Mouse (Mus musculus) liver, embryonic 12.5 days (tissue): Measurements from ENCODE around the gene Smoc1. TPM values are rescaled to one million over a fixed set of nuclear protein-coding genes. Genes with fewer than 3 reads are reported as not detected.

ENCODE experiments used
- ATAC-seq: fragments of 200-750 bp; cut with Nextera tagmentation; 2 replicates; pipeline ENCODE4 v1.8.0; 2017; ENCODE audit warnings: moderate number of reproducible peaks, mild to moderate bottlenecking, moderate library complexity
- H3K27ac ChIP-seq: fragments of 300-500 bp; sonication (generic); 2 replicates; pipeline ENCODE4 v1.5.1; 2016; ENCODE audit warnings: mild to moderate bottlenecking
- H3K27me3 ChIP-seq: fragments of 300-500 bp; sonication (generic); replicated peaks from 2 replicates; pipeline ENCODE4 v1.6.1; 2016; ENCODE audit warnings: mild to moderate bottlenecking, moderate library complexity
- H3K36me3 ChIP-seq: fragments of 300-500 bp; sonication (generic); 2 replicates; pipeline ENCODE4 v1.6.1; 2016; ENCODE audit warnings: mild to moderate bottlenecking, moderate library complexity
- H3K4me1 ChIP-seq: fragments of 300-500 bp; sonication (generic); 2 replicates; pipeline ENCODE4 v1.6.1; 2016
- H3K4me2 ChIP-seq: fragments of 300-500 bp; sonication (generic); 2 replicates; pipeline ENCODE4 v1.6.1; 2016; ENCODE audit warnings: mild to moderate bottlenecking, moderate library complexity
- H3K4me3 ChIP-seq: fragments of 300-500 bp; sonication (generic); 2 replicates; pipeline ENCODE4 v1.5.1; 2016; ENCODE audit warnings: mild to moderate bottlenecking, moderate library complexity
- H3K9ac ChIP-seq: fragments of 300-500 bp; sonication (generic); 2 replicates; pipeline ENCODE4 v1.6.1; 2016; ENCODE audit warnings: mild to moderate bottlenecking, moderate library complexity
- H3K9me3 ChIP-seq: fragments of 300-500 bp; sonication (generic); replicated peaks from 2 replicates; pipeline ENCODE4 v1.6.1; 2016; ENCODE audit warnings: mild to moderate bottlenecking, moderate library complexity
- WGBS: fragments of 180-500 bp; shearing (Covaris S2); methylation state at CpG from one replicate; pipeline ENCODE4 v1.1.7; 2016; ENCODE audit not compliant: insufficient replicate concordance; 5-methylcytosine and 5-hydroxymethylcytosine counted together
- polyA plus RNA-seq: library from polyadenylated mRNA; unstranded; fragments of >200 nt; fragmentation: Nextera tagmentation; extraction: Ambion mirVana; gene quantifications from 2 replicates; pipeline ENCODE4 v1.2.1, GENCODE M21; 2016

The Smoc1 gene
- polyA plus RNA-seq, 1 experiment from 2014 or later, result 7.9 TPM

DNA sequence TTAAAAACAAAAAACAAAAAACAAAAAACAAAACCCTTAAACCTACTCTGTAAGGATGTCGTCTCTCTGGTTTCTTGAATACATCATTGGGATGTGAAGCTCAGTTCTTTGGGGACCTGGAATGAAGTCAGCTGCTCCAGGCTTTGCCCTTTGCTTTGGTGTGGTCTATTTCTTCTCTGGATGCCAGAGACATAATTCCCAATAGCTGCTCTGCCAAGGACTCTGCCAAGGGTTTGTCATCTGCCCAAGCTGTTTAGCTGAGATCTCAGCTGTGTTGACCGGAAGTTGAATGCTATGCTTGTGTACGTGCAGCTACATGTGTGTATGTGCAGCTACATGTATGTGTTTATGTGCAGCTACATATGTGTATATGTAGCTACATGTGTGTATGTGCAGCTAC, 83.4 kb downstream of the Smoc1 start:
- no peak overlapping the region for H3K4me2 ChIP-seq
- 80% methylated on average over 3 of the region's 3 CpGs for WGBS
- ATAC-seq, result no peak

DNA sequence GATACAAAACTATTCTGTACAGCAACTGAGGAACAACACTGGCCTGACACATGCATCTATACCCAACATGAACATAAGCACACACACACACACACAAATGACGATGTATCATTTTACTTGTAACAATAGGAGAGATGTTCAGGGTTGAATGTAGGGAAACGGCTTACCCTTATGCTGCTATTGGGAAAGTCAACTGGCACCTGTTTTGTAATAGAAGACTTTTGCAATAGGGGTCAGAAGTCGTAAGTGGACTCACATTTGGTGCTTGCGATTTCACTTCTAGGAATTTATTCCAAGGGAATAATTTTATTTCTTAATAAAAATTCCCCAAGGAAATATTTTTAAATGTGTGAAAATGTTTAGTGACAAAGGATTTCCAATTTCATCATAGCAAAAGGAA, 85.7 kb downstream of the Smoc1 start:
- ATAC-seq, result no peak
- WGBS, result 69% methylated on average over 4 of the region's 4 CpGs
- no peak overlapping the region for H3K27ac ChIP-seq

More for the DNA sequence above, 83.4 kb downstream of the Smoc1 start:
- H3K36me3 ChIP-seq, result no peaks in the 10 kb centered on the region
- no peak overlapping the region for H3K4me3 ChIP-seq
- no peak overlapping the region for H3K9ac ChIP-seq
- no peaks in the 10 kb centered on the region for H3K27me3 ChIP-seq
- 0 out of 2 replicates have a peak, but pooled peaks cover 9% of the 10 kb centered on the region for H3K4me1 ChIP-seq
- no peaks in the 10 kb centered on the region for H3K9me3 ChIP-seq
- H3K27ac ChIP-seq, result no peak overlapping the region

DNA sequence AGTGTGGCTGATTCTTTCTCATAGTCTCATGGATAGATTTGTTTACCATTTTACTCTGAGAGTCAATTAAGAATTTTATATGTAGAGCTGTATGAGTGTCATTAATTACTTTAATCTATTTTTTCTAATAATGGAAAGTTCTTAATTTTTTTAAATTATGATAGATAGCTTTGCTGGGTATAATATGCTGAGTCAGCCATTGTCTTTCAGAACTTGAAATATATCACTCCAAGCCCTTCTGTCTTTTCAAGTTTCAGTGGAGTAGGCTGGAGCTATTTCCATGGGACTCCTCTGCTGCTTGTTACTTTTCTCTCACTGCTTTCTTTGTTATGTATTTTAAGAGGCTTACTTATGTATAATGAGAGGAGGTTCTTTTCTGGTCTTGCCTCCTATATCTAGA, 93.7 kb downstream of the Smoc1 start:
- Histone ChIP-seq H3K4me3 (no peak overlapping the region), H3K9me3 (peaks cover 4% of the 10 kb centered on the region), H3K4me1 (no peaks in the 10 kb centered on the region), H3K36me3 (no peaks in the 10 kb centered on the region), H3K27ac (no peak overlapping the region), H3K27me3 (no peaks in the 10 kb centered on the region), H3K4me2 (no peak overlapping the region), H3K9ac (no peak overlapping the region)
- ATAC-seq, result no peak

More for the DNA sequence above, 85.7 kb downstream of the Smoc1 start:
- H3K4me3 ChIP-seq, result no peak overlapping the region
- H3K4me2 ChIP-seq, result no peak overlapping the region
- no peaks in the 10 kb centered on the region for H3K27me3 ChIP-seq
- H3K9me3 ChIP-seq, result no peaks in the 10 kb centered on the region
- H3K4me1 ChIP-seq, result 0 out of 2 replicates have a peak, but pooled peaks cover 9% of the 10 kb centered on the region
- H3K36me3 ChIP-seq, result no peaks in the 10 kb centered on the region
- no peak overlapping the region for H3K9ac ChIP-seq

- H3K9me3 ChIP-seq, result peaks cover 4% of the 10 kb centered on the region
- no peak overlapping the region for H3K4me3 ChIP-seq
- no peaks in the 10 kb centered on the region for H3K36me3 ChIP-seq
- no peak overlapping the region for H3K9ac ChIP-seq
- H3K27ac ChIP-seq, result no peak overlapping the region
- no peak overlapping the region for H3K4me2 ChIP-seq
- no peaks in the 10 kb centered on the region for H3K27me3 ChIP-seq
- no peaks in the 10 kb centered on the region for H3K4me1 ChIP-seq
- no peak for ATAC-seq
These were observed 97.2 kb downstream of the Smoc1 start for GRCm38 (mm10) chr12:81123793-81124192.

GRCm38 (mm10) chr12:81126842-81127241, 100.2 kb downstream of the Smoc1 start:
- WGBS, result 63% methylated on average over 3 of the region's 3 CpGs
- Histone ChIP-seq H3K4me3 (no peak overlapping the region), H3K4me2 (no peak overlapping the region), H3K9me3 (no peaks in the 10 kb centered on the region), H3K9ac (no peak overlapping the region), H3K36me3 (no peaks in the 10 kb centered on the region), H3K27me3 (no peaks in the 10 kb centered on the region), H3K27ac (no peak overlapping the region), H3K4me1 (no peaks in the 10 kb centered on the region)
- no peak for ATAC-seq

GRCm38 (mm10) chr12:81128693-81129092, 102.1 kb downstream of the Smoc1 start:
- Histone ChIP-seq H3K4me3 (no peak overlapping the region), H3K9ac (no peak overlapping the region), H3K27me3 (no peaks in the 10 kb centered on the region), H3K27ac (no peak overlapping the region), H3K4me2 (no peak overlapping the region), H3K4me1 (no peaks in the 10 kb centered on the region), H3K9me3 (no peaks in the 10 kb centered on the region), H3K36me3 (no peaks in the 10 kb centered on the region)
- 65% methylated on average over 5 of the region's 5 CpGs for WGBS
- no peak for ATAC-seq

- H3K27ac ChIP-seq, result no peak overlapping the region
- no peaks in the 10 kb centered on the region for H3K9me3 ChIP-seq
- no peak overlapping the region for H3K4me3 ChIP-seq
- H3K36me3 ChIP-seq, result no peaks in the 10 kb centered on the region
- WGBS, result 33% methylated on average over 3 of the region's 3 CpGs
- ATAC-seq, result no peak
- H3K4me2 ChIP-seq, result no peak overlapping the region
- no peaks in the 10 kb centered on the region for H3K27me3 ChIP-seq
- no peak overlapping the region for H3K9ac ChIP-seq
- no peaks in the 10 kb centered on the region for H3K4me1 ChIP-seq
These were observed 104.1 kb downstream of the Smoc1 start for GRCm38 (mm10) chr12:81130692-81131091.

- no peak for ATAC-seq
These were observed 104.5 kb downstream of the Smoc1 start for GRCm38 (mm10) chr12:81131114-81131513.

DNA sequence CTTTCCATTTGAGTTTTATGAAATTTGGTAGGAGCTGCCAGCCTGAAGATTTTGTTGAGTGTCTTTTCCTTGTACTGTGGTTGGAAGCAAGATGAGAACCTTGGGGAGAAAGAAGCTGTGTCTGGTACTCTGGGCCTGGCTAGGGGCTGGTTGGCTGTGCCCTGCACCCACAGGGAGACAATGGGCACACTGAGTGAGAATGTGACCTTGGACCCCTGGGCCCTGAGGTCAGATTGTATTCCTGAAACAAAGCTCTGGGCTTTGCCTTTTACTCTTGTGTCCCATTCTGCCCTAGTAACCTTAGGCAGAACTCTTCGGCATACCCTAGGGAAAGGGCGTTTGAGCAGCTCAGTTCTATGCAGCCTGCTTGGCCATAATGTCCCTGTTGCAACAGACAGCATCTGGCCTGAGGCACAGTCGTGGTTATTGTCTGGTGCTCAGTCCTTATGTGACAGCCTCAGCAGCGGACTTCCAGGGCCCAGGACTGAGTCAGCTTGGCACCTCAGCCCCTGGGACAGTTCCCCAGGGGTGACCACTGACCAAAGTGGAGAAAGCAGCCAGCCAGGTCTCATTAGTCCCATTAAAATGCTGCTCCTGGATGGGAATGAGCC, 106.6 kb downstream of the Smoc1 start:
- Histone ChIP-seq H3K9me3 (no peaks in the 10 kb centered on the region), H3K36me3 (no peaks in the 10 kb centered on the region), H3K27me3 (no peaks in the 10 kb centered on the region), H3K27ac (no peak overlapping the region), H3K4me2 (no peak overlapping the region), H3K4me1 (no peaks in the 10 kb centered on the region), H3K9ac (no peak overlapping the region), H3K4me3 (no peak overlapping the region)
- no peak for ATAC-seq
- WGBS, result 60% methylated on average over 4 of the region's 4 CpGs

More at GRCm38 (mm10) chr12:81131114-81131513, 104.5 kb downstream of the Smoc1 start:
- Histone ChIP-seq H3K36me3 (no peaks in the 10 kb centered on the region), H3K4me2 (no peak overlapping the region), H3K27me3 (no peaks in the 10 kb centered on the region), H3K27ac (no peak overlapping the region), H3K9ac (no peak overlapping the region), H3K4me3 (no peak overlapping the region), H3K9me3 (no peaks in the 10 kb centered on the region), H3K4me1 (no peaks in the 10 kb centered on the region)
- WGBS, result 56% methylated on average over 4 of the region's 4 CpGs

- H3K27ac ChIP-seq, result no peak overlapping the region
- no peaks in the 10 kb centered on the region for H3K9me3 ChIP-seq
- no peak overlapping the region for H3K4me3 ChIP-seq
- H3K27me3 ChIP-seq, result no peaks in the 10 kb centered on the region
- H3K9ac ChIP-seq, result no peak overlapping the region
- H3K4me2 ChIP-seq, result no peak overlapping the region
- ATAC-seq, result no peak
- no peaks in the 10 kb centered on the region for H3K36me3 ChIP-seq
- H3K4me1 ChIP-seq, result peaks cover 10% of the 10 kb centered on the region; the same call in 1 of the 2 replicates
- WGBS, result 70% methylated on average over 6 of the region's 6 CpGs
These were observed 111.6 kb downstream of the Smoc1 start for GRCm38 (mm10) chr12:81138217-81138616.

DNA sequence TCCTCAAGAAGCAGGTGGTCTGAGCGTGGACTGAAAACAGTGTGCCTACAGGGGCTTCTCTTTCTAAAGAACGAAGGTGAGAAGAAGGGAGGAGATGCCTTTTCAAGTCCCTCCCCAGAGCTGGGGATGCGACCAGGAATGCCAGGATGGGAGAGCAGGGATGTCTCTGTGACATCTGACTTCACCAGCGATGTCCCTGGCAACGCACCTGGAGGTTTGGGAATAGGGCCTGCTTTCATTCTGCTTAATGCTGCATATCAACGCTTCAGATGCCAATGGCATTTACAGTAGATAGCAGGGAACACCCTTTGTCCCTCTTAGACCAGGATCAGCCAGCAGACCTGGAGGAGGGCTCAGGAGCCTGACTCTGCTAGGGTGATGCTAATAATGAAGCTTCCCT, 112.9 kb downstream of the Smoc1 start:
- Histone ChIP-seq H3K27ac (no peak overlapping the region), H3K9me3 (no peaks in the 10 kb centered on the region), H3K4me3 (no peak overlapping the region), H3K36me3 (no peaks in the 10 kb centered on the region), H3K9ac (no peak overlapping the region), H3K4me2 (no peak overlapping the region), H3K27me3 (no peaks in the 10 kb centered on the region), H3K4me1 (peaks cover 10% of the 10 kb centered on the region; the same call in 1 of the 2 replicates)
- WGBS, result 70% methylated on average over 6 of the region's 6 CpGs
- ATAC-seq, result no peak

DNA sequence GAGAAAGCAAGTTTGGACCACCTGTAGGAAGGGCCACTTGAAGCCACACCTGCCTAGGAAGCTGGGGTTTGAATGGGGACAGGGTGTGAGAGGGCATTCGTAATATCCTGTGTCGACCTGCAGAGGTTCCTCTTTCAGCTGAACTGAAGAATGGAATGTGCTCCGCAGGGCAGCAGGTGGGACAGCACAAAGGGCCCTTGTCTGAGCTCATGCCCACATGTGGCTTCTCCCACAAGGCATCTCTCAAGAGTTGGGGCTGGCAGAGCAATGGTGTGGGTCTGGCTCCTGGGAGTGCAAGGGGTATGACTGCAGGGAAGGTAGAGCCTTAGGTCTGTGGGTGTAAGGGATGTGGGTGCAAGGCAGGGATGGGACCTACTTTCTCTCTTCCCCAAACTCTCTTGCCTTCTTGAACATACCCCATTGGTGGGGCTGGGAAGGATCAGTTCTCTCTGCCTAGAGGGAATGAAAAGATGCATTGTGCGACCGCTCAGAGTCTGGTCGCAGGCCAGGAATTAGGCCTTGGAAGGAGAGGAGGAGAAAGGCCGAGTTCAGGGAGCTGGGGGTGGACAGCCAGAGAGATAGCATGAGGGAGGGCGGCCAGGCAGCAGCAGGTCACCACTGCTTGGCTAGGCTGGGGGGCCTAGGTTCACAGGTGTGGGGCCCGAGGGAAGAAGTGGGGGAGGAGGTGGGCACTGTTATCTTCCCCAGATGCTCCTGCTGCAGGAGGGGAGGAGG, 114.2 kb downstream of the Smoc1 start:
- H3K4me1 ChIP-seq, result peaks cover 10% of the 10 kb centered on the region; the same call in 1 of the 2 replicates
- no peak overlapping the region for H3K9ac ChIP-seq

More for the DNA sequence above, 114.2 kb downstream of the Smoc1 start:
- no peak overlapping the region for H3K4me2 ChIP-seq
- no peaks in the 10 kb centered on the region for H3K36me3 ChIP-seq
- no peak overlapping the region for H3K27ac ChIP-seq
- no peaks in the 10 kb centered on the region for H3K9me3 ChIP-seq
- 42% methylated on average over 9 of the region's 9 CpGs for WGBS
- H3K27me3 ChIP-seq, result no peaks in the 10 kb centered on the region
- no peak for ATAC-seq
- no peak overlapping the region for H3K4me3 ChIP-seq
